Mouse (Mus musculus): ENCODE results near the gene Grin3b.
A peak's percentile ranks its signal among the peaks of the same experiment; 100 is the strongest.

Gene Grin3b

DNA sequence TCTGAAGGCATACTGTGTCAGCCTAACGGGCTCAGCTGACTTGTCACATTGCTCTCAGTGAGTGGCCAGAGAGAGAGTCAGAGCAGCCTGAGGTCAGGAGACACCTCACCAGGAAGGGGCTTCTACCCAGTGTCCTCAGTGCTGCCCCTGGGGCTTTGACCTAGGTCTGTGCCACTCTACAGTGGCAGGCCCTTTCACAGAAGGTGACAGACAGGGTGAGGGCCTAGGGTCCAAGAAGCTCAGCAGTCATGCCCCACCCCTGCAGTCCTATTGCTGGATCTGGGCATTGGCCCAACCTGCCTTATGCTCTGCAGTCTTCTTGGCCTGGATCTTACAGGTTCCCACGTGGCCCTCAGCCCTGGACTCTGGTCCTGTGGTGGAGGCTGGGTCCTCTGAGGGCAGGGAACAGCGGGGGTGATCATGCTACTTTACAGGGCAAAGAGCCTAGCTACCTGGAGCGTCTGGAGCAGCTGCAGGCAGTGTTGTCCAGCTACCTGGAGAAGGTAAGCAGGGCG is 3.6 kb upstream of the Grin3b start:
- DNase-seq (ENCODE audit: low spot score in 2 of 2) = no peak

DNA sequence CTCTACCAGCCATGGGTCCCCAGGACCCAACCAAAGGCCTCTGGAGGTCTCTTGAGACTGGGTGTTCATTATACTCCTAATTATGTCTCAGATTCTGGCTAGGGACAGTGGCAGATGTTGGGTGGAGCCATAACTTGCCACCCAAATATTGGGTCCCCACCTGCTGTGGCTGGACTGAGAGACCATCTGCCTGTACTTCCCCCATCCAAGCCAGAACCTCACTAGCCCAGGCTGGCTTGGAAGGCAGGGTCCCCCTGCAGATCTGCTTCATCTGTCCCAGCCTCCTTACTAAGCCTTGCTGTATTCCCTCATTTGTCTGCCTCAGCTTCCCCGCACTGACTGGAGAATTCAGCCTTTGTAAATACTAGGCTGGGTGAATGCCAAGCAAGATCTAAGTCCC is 2.3 kb upstream of the Grin3b start:
- DNase-seq (ENCODE audit: low spot score in 2 of 2) = no peak

DNA sequence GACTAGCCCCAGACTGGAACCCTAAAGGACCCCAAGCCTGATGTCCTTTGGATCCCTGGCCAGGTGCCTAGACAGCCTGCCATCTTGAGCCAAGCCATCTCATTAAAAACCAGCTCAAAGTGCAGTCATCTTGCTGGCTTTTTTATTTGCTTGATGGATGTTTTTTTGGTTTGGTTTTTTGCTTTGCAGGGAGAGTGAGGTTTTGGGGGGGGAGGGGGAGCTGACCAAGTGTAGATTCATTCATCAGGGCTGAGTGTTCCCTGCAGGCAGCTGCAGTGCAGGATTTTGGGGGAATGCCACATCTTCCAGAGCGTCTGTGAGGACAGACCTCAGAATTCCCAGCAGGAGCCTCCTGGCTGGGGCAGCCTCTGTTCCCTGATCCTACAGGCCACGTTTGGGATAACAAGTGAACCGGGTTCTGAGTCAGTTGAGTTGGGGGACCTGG is 1.4 kb upstream of the Grin3b start:
- no peak for DNase-seq (ENCODE audit: low spot score in 2 of 2)

DNA sequence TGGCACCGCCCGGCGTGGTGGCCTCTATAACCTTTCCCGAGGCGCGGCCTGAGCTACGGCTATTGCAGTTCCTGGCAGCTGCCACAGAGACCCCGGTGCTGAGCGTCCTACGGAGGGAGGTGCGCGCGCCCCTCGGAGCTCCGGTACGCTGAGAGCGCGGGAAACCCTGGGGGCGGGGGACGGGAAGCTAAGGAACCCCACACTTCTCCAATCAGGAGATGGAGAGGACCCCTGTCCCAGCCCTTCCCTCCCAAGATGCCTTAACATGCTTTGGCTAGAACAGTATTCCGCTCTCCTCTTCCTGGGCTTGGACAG is 625 bp downstream of the Grin3b start:
- DNase-seq (ENCODE audit: low spot score in 2 of 2) = no peak

DNA sequence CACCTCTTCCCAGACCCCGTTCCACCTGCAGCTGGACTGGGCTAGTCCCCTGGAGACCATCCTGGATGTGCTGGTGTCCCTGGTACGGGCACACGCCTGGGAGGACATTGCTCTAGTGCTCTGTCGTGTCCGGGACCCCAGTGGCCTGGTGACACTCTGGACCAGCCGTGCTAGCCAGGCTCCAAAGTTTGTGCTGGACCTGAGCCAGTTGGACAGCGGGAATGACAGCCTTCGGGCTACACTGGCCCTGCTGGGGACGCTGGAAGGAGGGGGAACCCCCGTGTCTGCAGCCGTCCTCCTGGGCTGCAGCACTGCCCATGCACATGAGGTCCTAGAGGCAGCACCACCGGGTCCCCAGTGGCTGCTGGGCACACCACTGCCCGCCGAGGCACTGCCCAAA is 2.3 kb downstream of the Grin3b start:
- DNase-seq (ENCODE audit: low spot score in 2 of 2) = no peak

DNA sequence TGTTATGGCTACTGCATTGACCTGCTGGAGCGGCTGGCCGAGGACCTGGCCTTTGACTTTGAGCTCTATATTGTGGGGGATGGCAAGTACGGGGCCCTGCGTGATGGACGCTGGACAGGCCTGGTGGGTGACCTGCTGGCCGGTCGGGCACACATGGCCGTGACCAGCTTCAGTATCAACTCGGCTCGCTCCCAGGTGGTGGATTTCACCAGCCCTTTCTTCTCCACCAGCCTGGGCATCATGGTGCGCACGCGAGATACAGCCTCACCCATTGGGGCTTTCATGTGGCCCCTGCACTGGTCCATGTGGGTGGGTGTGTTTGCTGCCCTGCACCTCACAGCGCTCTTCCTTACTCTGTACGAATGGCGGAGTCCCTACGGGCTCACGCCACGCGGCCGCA is 3.6 kb downstream of the Grin3b start:
- DNase-seq (ENCODE audit: low spot score in 2 of 2) = no peak

DNA sequence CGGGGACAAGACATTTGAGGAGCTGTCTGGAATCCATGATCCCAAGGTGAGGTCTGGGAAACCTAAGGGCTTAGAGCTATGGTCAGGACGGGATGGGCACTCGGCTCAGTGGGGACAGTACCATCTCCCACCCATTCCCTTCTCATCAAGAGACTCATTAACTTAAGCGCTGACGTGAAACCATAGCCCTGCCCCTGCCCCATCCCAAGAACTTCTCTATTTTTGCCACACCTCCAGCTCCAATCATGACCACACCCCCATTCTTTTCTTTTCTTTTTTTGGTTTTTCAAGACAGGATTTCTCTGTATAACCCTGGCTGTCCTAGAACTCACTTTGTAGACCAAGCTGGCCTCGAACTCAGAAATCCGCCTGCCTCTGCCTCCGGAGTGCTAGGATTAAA is 4.2 kb downstream of the Grin3b start:
- DNase-seq (ENCODE audit: low spot score in 2 of 2) = no peak

DNA sequence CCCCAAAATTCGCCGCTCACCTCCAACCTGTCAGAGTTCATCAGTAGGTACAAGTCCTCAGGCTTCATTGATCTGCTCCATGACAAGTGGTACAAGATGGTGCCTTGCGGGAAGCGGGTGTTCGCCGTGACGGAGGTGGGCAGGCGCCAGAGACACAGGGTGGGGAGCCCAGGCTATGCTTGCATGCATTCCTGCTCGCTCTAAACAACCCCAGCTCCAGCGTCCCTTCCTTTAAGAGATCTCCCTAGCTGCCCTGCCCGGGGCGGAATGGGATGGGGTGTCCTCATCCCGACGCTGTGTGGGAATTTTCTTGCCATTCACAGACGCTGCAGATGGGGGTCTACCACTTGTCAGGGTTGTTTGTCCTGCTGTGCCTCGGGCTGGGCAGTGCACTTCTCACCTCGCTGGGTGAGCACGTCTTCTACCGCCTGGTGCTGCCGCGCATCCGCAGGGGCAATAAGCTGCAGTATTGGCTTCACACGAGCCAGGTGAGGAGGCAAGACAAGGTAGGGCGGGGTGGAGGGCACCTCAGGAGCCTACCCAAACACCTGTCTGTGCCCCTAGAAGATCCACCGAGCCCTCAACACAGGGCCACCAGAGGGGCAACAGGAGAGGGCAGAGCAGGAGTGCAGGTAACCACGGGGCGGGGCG is 5.7 kb downstream of the Grin3b start:
- no peak for DNase-seq (ENCODE audit: low spot score in 2 of 2)

DNA sequence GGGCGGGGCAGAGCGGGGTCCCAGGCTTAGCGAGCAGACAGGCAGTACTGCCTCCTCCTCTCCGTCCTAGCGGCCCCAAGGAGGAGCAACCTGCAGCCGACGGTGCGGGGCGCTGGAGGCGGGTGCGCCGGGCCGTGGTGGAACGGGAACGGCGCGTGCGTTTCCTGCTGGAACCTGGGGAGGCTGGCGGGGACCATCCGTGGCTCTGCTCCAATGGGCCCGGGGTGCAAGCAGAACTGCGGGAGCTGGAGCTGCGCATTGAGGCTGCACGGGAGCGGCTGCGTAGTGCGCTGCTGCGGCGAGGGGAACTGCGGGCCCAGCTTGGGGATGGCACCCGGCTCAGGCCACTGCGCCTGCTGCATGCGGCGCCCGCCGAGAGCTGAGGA is 6.2 kb downstream of the Grin3b start:
- DNase-seq (ENCODE audit: low spot score in 2 of 2) = no peak

DNA sequence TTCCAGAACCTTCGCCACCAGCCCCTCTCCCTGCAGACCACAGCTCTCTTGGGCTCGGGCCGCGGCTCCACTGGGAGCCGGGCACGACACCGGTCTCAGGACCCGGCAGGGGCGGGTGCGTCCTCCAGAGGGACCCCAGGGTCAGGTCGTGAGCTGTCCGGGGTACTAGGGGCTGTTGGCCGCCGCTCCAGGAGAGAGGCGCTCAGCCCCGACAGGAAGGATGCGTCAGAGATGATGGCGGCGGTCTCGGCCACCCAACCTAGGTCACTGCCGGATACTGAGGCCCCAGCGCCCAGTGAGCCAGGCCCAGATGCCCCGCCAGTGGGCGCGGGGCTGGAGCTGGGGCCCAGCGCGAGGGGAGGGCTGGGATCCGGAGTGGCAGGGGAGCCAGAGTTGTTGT is 6.8 kb downstream of the Grin3b start:
- no peak for DNase-seq (ENCODE audit: low spot score in 2 of 2)

DNA sequence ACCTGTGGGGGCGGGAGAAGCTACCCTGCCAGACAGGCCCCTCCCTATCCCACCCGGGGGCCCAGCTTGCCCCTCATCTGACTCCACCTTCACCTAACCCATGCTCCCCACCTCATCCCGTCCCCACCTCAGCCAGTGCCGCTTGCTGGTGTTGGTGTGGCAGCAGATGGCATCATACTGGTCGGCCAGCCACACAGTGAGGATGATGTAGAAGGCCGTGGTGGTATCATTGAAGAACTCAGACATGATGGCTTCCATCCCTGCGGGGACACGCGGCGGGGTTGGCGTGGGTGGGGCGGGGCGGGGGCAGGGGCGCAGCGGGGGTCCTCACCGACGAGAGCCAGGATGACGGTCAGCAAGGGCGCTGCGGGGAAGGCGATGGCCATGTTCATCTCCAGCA is 7.5 kb downstream of the Grin3b start:
- DNase-seq (ENCODE audit: low spot score in 2 of 2) = no peak

DNA sequence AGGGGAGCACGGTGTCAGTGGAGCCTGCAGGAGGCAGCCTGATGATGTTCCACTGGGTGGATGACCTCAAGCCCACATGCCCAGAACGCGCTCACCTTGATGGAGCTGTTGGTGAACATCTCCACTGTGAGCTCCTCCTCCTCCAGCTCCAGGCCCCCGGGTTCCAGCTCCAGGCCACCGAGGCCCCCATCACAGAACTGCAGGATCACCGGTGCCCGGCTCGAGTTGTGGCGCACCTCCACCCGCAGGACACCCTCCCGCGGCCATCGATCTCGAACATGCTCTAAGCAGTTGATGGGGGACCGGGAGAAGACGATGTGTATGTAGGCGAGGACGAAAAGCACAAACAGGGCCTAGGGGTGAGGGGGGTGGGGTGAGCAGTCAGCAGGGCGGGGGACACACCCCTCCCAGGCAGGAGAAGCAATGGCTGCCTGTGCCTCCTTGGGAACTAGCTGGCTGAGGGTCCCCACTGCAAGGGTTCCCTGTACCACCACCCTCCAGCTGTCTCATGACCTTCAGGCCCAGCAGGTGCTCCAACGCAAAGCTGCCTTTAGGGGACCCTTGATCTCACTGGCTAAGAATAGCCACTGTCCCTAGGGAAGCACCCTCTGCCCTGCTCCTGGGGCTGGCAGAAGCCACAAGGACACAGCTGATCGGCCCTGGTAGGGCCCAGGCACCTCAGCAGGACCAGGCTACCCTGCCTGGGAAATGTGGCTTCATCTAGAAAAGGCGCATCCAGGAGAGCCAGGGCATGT is 9.1 kb downstream of the Grin3b start:
- DNase-seq (ENCODE audit: low spot score in 2 of 2) = no peak

DNA sequence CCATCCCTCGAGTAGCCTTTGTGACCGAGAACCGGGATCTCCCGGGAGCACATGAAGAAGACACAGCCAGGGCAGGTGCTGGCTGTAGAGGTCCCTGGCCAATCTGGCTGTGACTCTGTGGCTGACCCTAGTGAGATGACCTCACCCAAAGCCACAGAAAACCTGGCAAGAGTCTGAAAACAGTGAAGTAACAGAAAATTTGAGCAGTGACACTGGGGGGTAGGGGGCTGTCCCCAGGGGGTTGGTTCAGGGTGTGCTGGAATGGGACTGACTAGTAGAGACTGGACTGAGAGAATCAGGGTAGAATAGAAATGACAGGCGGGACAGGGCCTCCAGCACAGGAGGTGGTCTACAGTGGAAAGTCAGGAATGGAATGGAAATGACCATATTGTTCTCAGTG is 12.7 kb downstream of the Grin3b start:
- DNase-seq (ENCODE audit: low spot score in 2 of 2) = no peak

DNA sequence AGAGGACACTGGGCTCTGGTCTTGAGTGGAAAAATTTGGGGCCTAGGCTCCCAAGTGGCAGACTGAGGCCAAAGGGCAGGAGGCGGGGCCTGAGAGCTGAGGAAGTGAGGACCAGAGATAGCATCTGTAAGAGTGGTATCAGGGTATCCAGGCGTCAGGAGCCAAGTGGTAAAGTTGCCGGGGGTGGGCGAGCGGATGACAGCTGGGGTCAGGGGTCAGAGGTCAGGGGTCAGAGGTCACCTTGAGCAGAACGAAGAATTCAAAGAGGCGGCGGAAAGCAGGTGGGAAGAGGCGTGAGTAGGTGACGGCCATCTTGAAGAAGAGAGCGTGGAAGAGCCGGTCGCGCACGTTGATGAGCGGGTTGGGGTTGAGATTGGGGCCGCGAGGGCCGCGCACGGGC is 13.2 kb downstream of the Grin3b start:
- DNase-seq (ENCODE audit: low spot score in 2 of 2) = peak; percentile 63 to 72

DNA sequence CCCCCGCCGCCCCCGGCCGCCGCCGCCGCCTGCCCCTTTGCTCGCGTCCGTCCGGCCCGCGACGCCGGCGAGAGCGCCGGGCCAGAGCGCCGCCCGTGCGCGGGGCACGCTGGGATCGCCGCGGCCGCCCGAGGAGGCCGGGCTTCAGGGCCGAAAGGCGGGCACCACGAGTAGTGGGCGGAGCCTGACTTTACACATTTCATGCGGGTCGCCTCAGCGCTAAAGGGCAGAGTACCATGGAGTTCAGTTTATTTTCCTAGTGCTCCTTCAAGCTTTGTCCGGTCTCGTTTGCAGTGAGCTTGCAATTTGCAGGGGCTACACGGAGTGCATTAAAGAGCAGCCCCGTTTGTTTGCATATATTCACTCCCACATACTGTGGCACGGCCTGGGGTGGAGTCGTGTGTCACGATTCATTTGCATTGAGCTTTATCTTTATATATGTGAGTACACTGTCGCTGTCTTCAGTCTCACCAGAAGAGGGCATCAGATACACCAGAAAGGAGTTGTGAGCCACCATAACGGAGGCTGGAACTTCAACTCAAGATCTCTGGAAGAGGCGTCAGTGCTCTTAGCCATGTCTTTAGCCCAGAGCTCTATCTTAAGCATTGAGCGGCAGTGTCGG is 13.8 kb downstream of the Grin3b start, which contains the start of gene Tmem259:
Gene Tmem259, minus strand, starts transcription at position 136 of the 622 bp plus-strand sequence.
- DNase-seq (ENCODE audit: low spot score in 2 of 2) = peak; percentile 83 to 85

DNA sequence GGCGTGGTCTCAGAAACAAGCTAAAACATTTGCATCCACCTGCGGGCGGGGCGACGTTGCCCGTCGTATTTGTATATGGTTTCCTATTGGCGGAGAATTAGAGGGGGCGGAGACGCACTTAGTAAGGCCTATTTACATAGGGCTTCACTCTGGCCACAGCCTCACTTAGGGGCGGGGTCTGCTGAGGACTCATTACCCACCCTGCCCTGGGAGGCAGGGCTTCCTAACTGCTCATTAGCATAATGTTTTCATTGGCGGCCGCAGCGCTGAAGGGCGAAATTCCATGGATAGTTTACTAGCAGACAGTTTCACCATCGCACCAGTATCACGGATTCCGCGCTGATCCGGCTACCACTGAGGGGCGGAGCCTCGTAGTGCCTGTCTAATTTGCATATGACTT is 14.4 kb downstream of the Grin3b start:
- DNase-seq (ENCODE audit: low spot score in 2 of 2) = peak; percentile 92 to 96

DNA sequence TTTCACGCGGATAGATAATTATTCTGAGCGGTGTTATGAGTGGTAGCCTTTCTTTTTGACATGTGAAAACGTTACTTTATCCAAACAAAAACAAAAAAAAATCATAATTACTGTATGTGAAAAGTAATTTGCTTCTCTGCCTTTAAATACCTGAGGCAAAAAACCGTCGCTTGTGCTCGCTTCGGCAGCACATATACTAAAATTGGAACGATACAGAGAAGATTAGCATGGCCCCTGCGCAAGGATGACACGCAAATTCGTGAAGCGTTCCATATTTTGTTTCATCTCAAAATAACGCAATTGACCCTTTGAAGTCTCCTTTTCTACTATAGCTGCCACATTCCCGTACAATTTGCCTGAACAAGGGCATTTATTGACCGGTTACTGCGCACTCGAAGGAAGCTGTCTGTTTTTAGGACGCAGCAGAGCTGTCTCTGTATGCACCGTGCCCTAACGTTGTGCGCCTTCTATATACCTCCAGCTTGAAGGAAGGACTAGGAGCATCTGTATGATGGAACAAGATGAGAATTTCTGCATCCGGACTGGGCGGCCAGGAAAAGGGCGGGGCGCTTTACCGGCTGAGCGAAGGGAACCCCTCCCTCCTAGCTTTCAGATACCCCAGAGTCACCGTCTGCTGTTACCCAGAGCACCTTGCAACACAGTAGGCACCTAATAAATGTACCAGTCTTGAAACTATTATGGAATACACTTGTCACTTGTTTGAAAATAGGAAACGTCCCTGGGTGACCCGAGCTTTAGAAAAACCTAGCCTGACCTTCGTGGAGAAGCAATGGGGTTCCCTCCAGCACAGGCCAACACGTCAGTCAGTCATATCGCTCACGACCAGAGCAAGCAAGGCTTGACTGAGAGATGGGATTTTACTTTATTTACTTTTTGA is 15.1 kb downstream of the Grin3b start:
- peak; percentile 70 to 74 for DNase-seq (ENCODE audit: low spot score in 2 of 2)

DNA sequence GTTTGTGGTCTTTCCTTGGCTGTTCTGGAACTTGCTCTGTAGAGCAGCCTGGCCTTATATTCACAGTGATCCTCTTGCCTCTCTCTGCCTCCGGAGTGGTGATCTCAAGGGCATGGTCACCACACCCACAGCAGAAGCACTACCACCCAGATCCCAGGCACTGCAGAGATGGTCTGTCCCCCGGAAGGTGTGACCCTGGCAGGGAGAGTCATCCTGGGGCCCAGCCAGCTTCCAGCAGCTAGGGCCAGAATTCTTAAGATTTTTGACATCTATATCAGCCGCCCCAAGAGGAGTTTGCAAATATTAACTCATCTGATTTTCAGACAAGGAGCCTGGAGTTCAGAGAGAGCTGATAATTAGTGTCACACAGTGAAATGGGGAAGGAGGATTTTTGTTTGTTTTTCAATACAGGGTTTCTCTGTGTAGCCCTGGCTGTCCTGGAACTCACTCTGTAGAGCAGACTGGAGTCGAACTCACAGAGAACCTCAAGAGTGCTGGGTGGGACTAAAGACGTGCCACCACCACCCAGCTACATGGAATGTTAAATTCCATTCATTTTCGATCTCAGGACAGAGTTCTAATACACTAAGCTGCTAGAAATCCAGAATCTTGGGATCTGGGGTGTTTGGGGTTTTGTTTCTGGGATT is 15.8 kb downstream of the Grin3b start:
- DNase-seq (ENCODE audit: low spot score in 2 of 2) = no peak

DNA sequence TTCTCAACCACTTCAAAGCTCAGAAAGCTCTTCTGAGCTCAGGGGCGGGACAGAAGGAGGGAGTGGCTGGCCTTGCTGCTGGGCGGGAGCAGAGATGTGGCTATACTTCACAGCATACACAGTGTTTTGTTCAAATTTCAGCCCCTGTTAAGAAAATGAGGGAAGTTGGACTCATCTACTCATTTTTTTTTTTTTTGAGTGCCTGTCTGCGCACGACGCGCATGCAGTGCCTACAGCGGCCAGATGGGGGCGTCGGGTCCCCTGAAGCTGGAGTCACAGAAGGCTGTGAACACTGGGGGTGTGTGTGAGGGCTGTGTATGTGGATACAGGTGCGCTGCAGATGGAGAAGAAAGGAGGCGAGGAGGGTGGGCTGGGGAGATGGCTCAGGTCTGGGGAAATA is 16.4 kb downstream of the Grin3b start:
- DNase-seq (ENCODE audit: low spot score in 2 of 2) = peak; percentile 86 to 94

DNA sequence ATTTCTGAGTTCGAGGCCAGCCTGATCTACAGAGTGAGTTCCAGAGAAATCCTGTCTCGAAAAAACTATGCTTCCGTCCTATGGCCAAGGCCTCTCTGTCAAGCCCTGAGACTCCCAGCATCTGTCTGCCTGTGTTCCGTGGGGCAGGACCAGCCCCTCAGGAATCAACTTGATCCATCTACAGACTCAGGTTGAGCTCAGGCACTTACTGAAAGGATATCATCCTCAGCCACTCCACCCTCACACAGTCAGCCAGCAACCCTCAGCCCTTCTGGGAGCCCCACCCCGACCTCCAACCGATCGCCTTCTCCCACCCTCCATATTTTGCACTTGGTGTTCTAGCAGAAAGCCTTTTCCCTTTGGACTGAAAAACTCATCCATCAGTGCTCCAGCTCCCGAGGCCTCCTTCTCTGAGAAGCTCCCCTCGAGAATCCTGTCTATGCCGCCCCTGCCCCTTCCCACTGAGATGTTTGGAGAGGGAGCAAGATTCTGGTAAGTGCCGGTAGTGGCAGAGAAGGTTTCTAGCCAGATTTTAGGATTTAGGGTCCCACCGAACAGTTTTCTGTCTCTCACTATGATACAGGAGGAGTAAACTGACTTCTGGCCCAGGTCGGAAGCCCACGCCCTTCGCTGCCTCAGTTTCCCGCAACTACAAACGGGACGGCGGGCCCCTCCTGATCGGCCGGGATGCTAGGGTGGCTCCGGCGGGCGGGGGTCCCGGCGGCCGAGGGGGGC is 17.4 kb downstream of the Grin3b start:
- DNase-seq (ENCODE audit: low spot score in 2 of 2) = no peak
